Mouse (Mus musculus) embryo, embryonic 9.5 days (tissue): Measurements from ENCODE around the gene Tent4b.

Experiments used
- DNase-seq: peaks from one replicate; pipeline ENCODE4 v3.0.0-alpha.2; 2017; ENCODE audit errors: extremely low spot score

Tent4b gene

DNA sequence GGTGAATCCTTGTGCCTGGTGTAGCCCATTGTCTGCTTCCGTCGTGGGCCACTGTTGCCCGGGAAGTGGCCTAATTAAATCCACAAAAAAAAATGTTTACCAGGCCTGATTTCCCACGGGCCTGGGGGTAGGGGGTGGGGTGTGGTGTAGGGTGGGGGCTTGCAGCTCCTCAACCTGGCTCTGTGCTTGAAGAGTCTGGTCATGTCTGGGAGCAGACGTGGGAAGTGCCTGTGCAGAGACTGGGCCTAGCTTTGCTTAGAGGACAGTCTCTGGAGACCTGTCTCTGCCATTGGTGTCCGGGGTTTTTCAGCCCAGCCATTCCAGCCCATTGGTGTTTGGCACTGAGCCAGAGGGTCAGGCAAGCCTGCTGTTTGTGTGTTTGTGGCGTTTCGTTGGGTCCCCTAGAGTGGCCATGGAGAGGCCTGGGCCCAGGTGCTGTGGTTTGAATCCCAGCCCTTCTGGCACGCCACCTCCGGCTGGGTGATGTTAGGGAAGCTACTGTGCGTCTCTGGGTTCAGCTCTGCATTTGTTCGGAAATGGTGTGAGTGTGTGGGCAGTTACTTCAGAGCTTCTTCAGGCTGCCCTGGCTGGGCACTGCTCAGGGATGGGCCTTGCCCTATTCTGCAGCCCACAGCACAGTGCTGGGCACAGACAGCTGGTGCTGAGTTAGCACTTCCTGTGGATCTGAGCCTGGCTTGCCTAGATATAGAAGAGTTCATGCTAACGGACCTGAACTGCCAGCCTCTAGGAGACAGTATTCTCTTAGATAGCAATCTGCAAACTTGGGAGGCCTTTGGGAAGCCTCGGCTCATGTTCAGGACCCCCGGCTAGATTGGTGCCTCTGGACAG lies 102.8 kb downstream of the Tent4b start:
- DNase-seq = no peak

DNA sequence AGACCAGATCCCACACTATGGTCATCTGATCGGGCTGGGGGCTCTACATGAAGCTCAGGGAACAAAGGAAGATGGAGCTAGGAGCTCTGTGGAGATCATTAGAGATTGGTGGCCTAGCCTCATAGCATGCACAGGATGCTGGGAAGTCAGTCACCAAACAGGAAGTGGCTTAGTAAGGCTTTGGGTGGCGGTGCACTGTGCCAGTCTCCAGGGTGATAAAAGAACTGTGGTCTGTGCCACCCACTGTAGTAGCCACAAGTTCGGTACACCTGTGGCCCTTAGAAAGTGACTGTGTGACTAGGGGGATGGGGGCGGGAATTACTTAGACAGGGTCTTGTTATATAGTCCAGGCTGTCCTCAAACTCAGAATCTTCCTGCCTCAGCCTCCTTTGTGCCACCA lies 106.8 kb downstream of the Tent4b start:
- DNase-seq = no peak

DNA sequence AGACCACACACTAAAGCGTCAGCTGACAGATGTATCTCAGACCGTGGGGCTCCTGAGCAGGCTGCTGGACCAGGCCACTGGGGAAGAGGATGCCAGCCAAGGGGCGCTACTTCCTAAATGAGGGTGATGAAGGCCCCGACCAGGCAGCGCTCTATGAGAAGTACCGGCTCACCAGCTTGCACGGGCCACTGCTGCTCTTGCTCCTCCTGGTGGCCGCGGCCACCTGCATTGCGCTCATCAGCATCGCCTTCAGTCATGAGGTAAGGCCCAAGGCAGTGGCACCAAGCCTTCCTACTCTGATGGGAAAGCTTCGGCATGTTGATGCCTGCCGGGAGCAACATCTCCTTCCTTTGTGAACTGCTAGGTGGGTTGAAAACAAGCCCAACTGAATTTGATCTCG lies 107.5 kb downstream of the Tent4b start:
- DNase-seq = no peak

DNA sequence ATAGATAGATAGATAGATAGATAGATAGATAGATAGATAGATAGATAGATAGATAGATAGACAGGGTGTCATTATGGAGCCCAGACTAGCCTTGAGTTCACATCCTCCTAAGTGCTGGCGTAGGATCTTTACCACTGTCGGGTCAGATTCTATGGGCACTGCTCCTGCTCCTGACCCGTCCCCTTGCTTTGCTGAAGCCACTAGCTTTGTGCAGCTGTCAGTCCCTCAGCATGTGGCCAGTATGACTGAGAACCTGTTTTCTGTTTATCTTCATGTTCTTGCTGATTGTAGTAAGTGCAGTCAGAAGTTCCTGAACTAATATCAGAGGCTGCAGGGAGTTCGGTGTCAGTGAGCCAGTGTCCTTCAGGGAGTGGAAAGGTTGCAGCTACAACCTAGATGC lies 108.7 kb downstream of the Tent4b start:
- no peak for DNase-seq
